Mouse (Mus musculus): Measurements from ENCODE around the gene Eloa. TPM values are rescaled to one million over a fixed set of nuclear protein-coding genes. Genes with fewer than 3 reads are reported as not detected.
"Not testable (repeated sequence)": the region's sequence is repeated elsewhere in the genome, so short reads cannot be mapped to it uniquely, and the experiment has no call there.

Gene Eloa
- total and polyA plus RNA-seq, 2 experiments from 2014 or later: 20.5 to 28.2 TPM

DNA sequence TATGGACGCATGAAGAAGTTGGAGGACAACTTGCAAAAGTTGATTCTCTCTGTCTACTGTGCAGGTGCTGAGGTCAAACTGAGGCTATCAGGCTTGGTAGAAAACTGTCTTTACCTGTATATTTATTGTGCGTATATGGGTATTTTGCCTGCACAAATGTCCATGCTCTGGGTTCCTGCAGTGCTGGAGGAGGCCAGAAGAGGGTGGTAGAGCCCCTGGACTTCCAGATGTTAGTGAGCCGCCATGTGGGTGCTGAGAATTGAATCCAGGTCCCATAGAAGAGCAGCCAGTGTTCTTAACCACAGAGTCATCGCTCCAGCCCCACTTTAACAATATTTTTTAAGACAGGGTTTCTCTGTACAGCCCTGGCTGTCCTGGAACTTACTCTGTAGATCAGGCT lies 41.6 kb upstream of the Eloa start:
- DNase-seq (ENCODE audit: low spot score) (no peak), ATAC-seq (ENCODE audit: insufficient read depth, low read depth) (no peak)
- TF ChIP-seq EP300 (IDR thresholded peaks at IDR 0.05; ENCODE audit: low read depth) (no peak), CTCF (IDR thresholded peaks at IDR 0.05; ENCODE audit: low read depth) (no peak)
- Histone ChIP-seq H3K4me2 (ENCODE audit: low read depth, low read length) (no peak overlapping the region), H3K4me3 (ENCODE audit: low read depth, low read length) (no peak overlapping the region), H3K9ac (replicated peaks; ENCODE audit: low read depth, low read length) (no peak overlapping the region), H3K27ac (ENCODE audit: low read depth) (no peak overlapping the region), H3K4me1 (ENCODE audit: control insufficient read depth, insufficient read depth) (no peaks in the 10 kb centered on the region), H3K36me3 (replicated peaks; ENCODE audit: control insufficient read depth, insufficient read depth, low read length) (no peaks in the 10 kb centered on the region), H3K9me3 (replicated peaks; ENCODE audit: control insufficient read depth, low read length) (no peaks in the 10 kb centered on the region), H3K27me3 (ENCODE audit: control insufficient read depth, insufficient read depth, low read length) (no peaks in the 10 kb centered on the region)
- WGBS: 83% methylated on average over 4 of the region's 4 CpGs

DNA sequence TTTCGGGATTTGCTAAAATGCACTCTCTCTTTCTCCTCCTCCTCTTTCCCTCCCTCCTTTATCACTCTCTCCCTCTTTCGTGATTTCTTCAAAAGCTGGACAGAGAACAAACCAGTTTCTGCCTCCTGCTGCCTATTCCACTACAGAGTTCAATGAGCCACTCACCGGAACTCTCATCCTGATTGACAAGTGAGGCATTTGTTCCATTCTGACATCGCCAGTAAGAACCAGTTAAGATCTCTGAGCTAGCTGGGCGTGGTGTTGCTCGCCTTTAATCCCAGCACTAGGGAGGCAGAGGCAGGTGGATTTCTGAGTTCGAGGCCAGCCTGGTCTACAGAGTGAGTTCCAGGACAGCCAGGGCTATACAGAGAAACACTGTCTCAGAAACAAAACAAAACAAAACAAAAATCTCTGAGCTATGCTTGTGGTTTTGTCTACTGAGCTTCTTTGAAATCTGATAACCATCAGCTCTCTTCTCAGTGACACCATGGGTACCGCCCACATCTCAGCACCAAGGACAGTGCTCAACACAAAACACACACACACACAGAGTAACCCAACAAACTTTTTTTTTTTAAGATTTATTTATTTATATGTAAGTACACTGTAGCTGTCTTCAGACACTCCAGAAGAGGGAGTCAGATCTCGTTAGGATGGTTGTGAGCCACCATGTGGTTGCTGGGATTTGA lies 38.4 kb upstream of the Eloa start:
- not testable (repeated sequence) for H3K4me1 ChIP-seq (ENCODE audit: control insufficient read depth, insufficient read depth); H3K27me3 ChIP-seq (ENCODE audit: control insufficient read depth, insufficient read depth, low read length); H3K36me3 ChIP-seq (replicated peaks; ENCODE audit: control insufficient read depth, insufficient read depth, low read length); H3K4me3 ChIP-seq (ENCODE audit: low read depth, low read length); ATAC-seq (ENCODE audit: insufficient read depth, low read depth); DNase-seq (ENCODE audit: low spot score); H3K27ac ChIP-seq (ENCODE audit: low read depth); H3K9me3 ChIP-seq (replicated peaks; ENCODE audit: control insufficient read depth, low read length); H3K9ac ChIP-seq (replicated peaks; ENCODE audit: low read depth, low read length); H3K4me2 ChIP-seq (ENCODE audit: low read depth, low read length)
- WGBS: 53% methylated on average over 9 of the region's 9 CpGs

DNA sequence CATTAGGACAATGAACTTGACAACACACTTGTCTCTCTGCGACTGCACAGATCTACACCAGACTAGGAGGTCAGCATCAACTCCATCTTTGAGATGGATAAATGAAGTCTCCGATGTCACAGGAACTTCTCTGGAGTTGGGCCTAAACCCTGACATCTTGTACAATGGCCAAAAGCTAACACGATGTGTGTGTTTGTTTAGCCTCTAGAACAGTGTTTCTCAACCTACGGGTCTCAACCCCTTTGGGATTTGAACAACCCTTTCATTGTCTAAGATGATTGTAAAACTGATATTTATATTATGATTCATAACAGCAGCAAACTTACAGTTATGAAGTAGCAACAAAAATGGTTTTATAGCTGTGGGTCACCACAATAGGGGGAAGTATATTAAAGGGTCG lies 36.4 kb upstream of the Eloa start:
- H3K27ac ChIP-seq (ENCODE audit: low read depth): no peak overlapping the region
- H3K4me3 ChIP-seq (ENCODE audit: low read depth, low read length): no peak overlapping the region
- H3K27me3 ChIP-seq (ENCODE audit: control insufficient read depth, insufficient read depth, low read length): no peaks in the 10 kb centered on the region
- H3K4me1 ChIP-seq (ENCODE audit: control insufficient read depth, insufficient read depth): no peaks in the 10 kb centered on the region
- TF ChIP-seq EP300 (IDR thresholded peaks at IDR 0.05; ENCODE audit: low read depth) (no peak), CTCF (IDR thresholded peaks at IDR 0.05; ENCODE audit: low read depth) (no peak)
- 72% methylated on average over 5 of the region's 5 CpGs for WGBS
- DNase-seq (ENCODE audit: low spot score) (no peak), ATAC-seq (ENCODE audit: insufficient read depth, low read depth) (no peak)
- no peaks in the 10 kb centered on the region for H3K36me3 ChIP-seq (replicated peaks; ENCODE audit: control insufficient read depth, insufficient read depth, low read length)
- H3K9ac ChIP-seq (replicated peaks; ENCODE audit: low read depth, low read length): no peak overlapping the region
- no peak overlapping the region for H3K4me2 ChIP-seq (ENCODE audit: low read depth, low read length)
- H3K9me3 ChIP-seq (replicated peaks; ENCODE audit: control insufficient read depth, low read length): no peaks in the 10 kb centered on the region

DNA sequence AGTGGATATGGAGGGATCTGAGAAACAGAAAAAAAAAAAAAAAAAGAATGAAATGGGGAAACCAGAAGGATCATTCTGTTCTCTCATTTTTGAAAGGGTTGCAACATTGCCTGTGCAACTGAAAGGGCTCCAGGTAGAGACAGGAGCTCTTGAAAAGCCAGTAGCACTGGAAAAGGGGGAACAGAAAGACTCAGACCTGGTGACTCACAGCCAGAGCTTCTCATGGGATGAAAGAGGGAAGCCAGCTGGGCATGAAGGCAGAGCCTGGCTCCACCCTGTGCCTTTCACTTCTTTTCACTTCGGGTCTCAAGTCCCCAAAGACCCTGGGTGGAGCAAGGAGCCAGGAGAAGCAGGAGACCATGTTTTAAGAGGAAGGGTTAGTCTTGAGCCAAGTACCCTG lies 34.5 kb upstream of the Eloa start:
- H3K4me2 ChIP-seq (ENCODE audit: low read depth, low read length): no peak overlapping the region
- H3K4me3 ChIP-seq (ENCODE audit: low read depth, low read length): no peak overlapping the region
- no peaks in the 10 kb centered on the region for H3K27me3 ChIP-seq (ENCODE audit: control insufficient read depth, insufficient read depth, low read length)
- H3K4me1 ChIP-seq (ENCODE audit: control insufficient read depth, insufficient read depth): 0 out of 2 replicates have a peak, but pooled peaks cover 11% of the 10 kb centered on the region
- H3K9ac ChIP-seq (replicated peaks; ENCODE audit: low read depth, low read length): no peak overlapping the region
- H3K36me3 ChIP-seq (replicated peaks; ENCODE audit: control insufficient read depth, insufficient read depth, low read length): peaks cover 4% of the 10 kb centered on the region
- DNase-seq (ENCODE audit: low spot score) (no peak), ATAC-seq (ENCODE audit: insufficient read depth, low read depth) (no peak)
- 9% methylated on average over 1 of the region's 1 CpGs for WGBS
- TF ChIP-seq CTCF (IDR thresholded peaks at IDR 0.05; ENCODE audit: low read depth) (no peak), EP300 (IDR thresholded peaks at IDR 0.05; ENCODE audit: low read depth) (no peak)
- no peaks in the 10 kb centered on the region for H3K9me3 ChIP-seq (replicated peaks; ENCODE audit: control insufficient read depth, low read length)
- no peak overlapping the region for H3K27ac ChIP-seq (ENCODE audit: low read depth)

DNA sequence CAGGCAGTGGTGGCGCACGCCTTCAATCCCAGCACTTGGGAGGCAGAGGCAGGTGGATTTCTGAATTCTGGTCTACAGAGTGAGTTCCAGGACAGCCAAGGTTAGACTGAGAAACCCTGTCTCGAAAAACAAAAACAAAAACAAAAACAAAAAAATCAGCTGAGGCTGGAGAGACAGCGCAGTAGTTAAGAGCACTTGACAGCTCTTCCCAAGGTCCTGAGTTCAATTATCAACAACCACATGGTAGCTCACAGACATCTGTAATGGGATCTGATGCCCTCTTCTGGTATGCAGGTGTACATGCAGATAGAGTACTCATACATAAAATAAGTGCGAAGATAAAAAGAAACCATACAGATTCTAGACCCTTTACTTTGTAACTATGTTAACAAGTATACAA lies 32.3 kb upstream of the Eloa start:
- peaks cover 26% of the 10 kb centered on the region for H3K36me3 ChIP-seq (replicated peaks; ENCODE audit: control insufficient read depth, insufficient read depth, low read length)
- 71% methylated on average over 5 of the region's 5 CpGs for WGBS
- no peak overlapping the region for H3K27ac ChIP-seq (ENCODE audit: low read depth)
- no peak overlapping the region for H3K4me2 ChIP-seq (ENCODE audit: low read depth, low read length)
- H3K4me1 ChIP-seq (ENCODE audit: control insufficient read depth, insufficient read depth): 0 out of 2 replicates have a peak, but pooled peaks cover 11% of the 10 kb centered on the region
- no peak overlapping the region for H3K4me3 ChIP-seq (ENCODE audit: low read depth, low read length)
- no peak overlapping the region for H3K9ac ChIP-seq (replicated peaks; ENCODE audit: low read depth, low read length)
- H3K9me3 ChIP-seq (replicated peaks; ENCODE audit: control insufficient read depth, low read length): no peaks in the 10 kb centered on the region
- TF ChIP-seq CTCF (IDR thresholded peaks at IDR 0.05; ENCODE audit: low read depth): no peak; the same call in 1 of the 2 replicates
- TF ChIP-seq EP300 (IDR thresholded peaks at IDR 0.05; ENCODE audit: low read depth): no peak
- no peaks in the 10 kb centered on the region for H3K27me3 ChIP-seq (ENCODE audit: control insufficient read depth, insufficient read depth, low read length)
- no peak for DNase-seq (ENCODE audit: low spot score)
- ATAC-seq (ENCODE audit: insufficient read depth, low read depth): no peak

DNA sequence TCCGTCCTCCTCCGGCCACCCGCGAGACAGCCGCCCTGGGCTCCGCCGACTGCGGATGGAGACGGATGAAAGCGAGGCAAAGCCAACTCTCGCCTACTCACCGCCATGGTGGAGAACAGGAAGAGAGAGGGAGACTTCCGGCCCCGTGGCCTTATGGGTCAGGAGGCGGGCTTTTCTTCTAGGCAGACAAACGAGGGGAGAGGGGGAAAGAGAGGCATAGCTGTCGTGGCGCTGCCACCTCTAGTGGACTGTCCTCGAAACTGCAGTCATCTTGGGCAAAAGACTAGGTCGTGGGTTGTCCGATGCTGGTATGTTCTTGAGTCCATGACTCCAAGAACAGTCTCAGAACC lies 31.7 kb upstream of the Eloa start, which contains the start of gene Rpl11:
Gene Rpl11, minus strand, starts transcription at position 182 of the 350 bp plus-strand sequence.
- peak within 1 kb of the TSS; percentile 98 for H3K4me3 ChIP-seq (ENCODE audit: low read depth, low read length)
- peaks cover 32% of the 10 kb centered on the region for H3K36me3 ChIP-seq (replicated peaks; ENCODE audit: control insufficient read depth, insufficient read depth, low read length)
- no peaks in the 10 kb centered on the region for H3K9me3 ChIP-seq (replicated peaks; ENCODE audit: control insufficient read depth, low read length)
- H3K27me3 ChIP-seq (ENCODE audit: control insufficient read depth, insufficient read depth, low read length): no peaks in the 10 kb centered on the region
- H3K4me1 ChIP-seq (ENCODE audit: control insufficient read depth, insufficient read depth): 0 out of 2 replicates have a peak, but pooled peaks cover 11% of the 10 kb centered on the region
- ATAC-seq (ENCODE audit: insufficient read depth, low read depth): peak; percentile 98
- DNase-seq (ENCODE audit: low spot score): peak; percentile 98
- peak within 1 kb of the TSS; percentile 94 for H3K27ac ChIP-seq (ENCODE audit: low read depth)
- TF ChIP-seq CTCF (IDR thresholded peaks at IDR 0.05; ENCODE audit: low read depth): peak; percentile 89
- peak; percentile 77; the same call in 1 of the 2 replicates for TF ChIP-seq EP300 (IDR thresholded peaks at IDR 0.05; ENCODE audit: low read depth)
- WGBS: 2% methylated on average over 21 of the region's 21 CpGs
- H3K4me2 ChIP-seq (ENCODE audit: low read depth, low read length): peak within 1 kb of the TSS; percentile 66
- peak within 1 kb of the TSS; percentile 98 for H3K9ac ChIP-seq (replicated peaks; ENCODE audit: low read depth, low read length)

Measured in heart, postnatal 0 days (tissue).